Mouse (Mus musculus) midbrain, embryonic 15.5 days (tissue): ENCODE measurements around the gene Zfp536. TPM values are rescaled to one million over a fixed set of nuclear protein-coding genes. Genes with fewer than 3 reads are reported as not detected.
A peak's percentile ranks its signal among the peaks of the same experiment; 100 is the strongest.

Source experiments
- ATAC-seq: fragments of 200-750 bp; cut with Nextera tagmentation; replicated peaks from 2 replicates; pipeline ENCODE4 v1.8.0; 2017; ENCODE audit warnings: moderate TSS enrichment
- H3K27ac ChIP-seq: fragments of 300-500 bp; sonication (generic); 2 replicates; pipeline ENCODE4 v1.5.1; 2015; ENCODE audit warnings: mild to moderate bottlenecking, inconsistent platforms
- H3K27me3 ChIP-seq: fragments of 300-500 bp; sonication (generic); replicated peaks from 2 replicates; pipeline ENCODE4 v1.6.1; 2015; ENCODE audit warnings: inconsistent platforms
- H3K36me3 ChIP-seq: fragments of 300-500 bp; sonication (generic); replicated peaks from 2 replicates; pipeline ENCODE4 v1.6.1; 2015; ENCODE audit warnings: inconsistent platforms
- H3K4me1 ChIP-seq: fragments of 300-500 bp; sonication (generic); 2 replicates; pipeline ENCODE4 v1.6.1; 2015; ENCODE audit warnings: inconsistent platforms
- H3K4me2 ChIP-seq: fragments of 300-500 bp; sonication (generic); 2 replicates; pipeline ENCODE4 v1.6.1; 2015; ENCODE audit warnings: inconsistent platforms, mild to moderate bottlenecking, moderate library complexity
- H3K4me3 ChIP-seq: fragments of 300-500 bp; sonication (generic); 2 replicates; pipeline ENCODE4 v1.5.1; 2015; ENCODE audit warnings: mild to moderate bottlenecking, inconsistent platforms
- H3K9ac ChIP-seq: fragments of 300-500 bp; sonication (generic); 2 replicates; pipeline ENCODE4 v1.6.1; 2015; ENCODE audit warnings: mild to moderate bottlenecking, inconsistent platforms
- H3K9me3 ChIP-seq: fragments of 300-500 bp; sonication (generic); 2 replicates; pipeline ENCODE4 v1.6.1; 2016; ENCODE audit warnings: inconsistent platforms
- WGBS: fragments of 180-500 bp; shearing (Covaris S2); methylation state at CpG from one replicate; pipeline ENCODE4 v1.1.7; 2015; ENCODE audit warnings: mixed read lengths; 5-methylcytosine and 5-hydroxymethylcytosine counted together
- polyA plus RNA-seq: library from polyadenylated mRNA; unstranded; fragments of >200 nt; fragmentation: Nextera tagmentation; extraction: Ambion mirVana; gene quantifications from 2 replicates; pipeline ENCODE4 v1.2.1, GENCODE M21; 2015

Gene Zfp536
- 36.5 and 36.7 TPM in 2 replicates for polyA plus RNA-seq

DNA sequence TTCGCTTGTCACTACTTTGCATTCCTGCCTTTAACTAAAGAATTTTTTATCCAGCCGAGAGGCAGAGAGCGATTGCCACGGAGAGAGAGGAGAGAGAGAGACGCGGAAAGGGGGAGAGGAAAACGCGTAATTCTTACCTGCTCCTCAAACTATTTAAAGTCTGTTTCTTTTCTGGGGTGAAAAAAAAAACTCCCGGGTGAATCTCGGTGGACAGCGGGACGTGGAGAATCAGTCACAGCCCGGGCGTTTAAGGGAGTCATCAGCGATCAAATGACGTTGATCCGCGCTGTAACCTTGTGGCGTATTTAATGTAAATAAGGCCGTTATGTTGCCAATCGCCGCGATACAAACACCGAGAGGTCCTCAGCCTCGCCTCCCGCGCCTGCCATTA lies at the start of gene Zfp536:
TSS of gene Zfp536 (minus strand) at position 330 of the 391 bp plus-strand sequence.
- Histone ChIP-seq H3K27ac (peak within 1 kb of the TSS; percentile 84), H3K9me3 (no peaks in the 10 kb centered on the region), H3K4me1 (peaks cover 31% of the 10 kb centered on the region), H3K36me3 (no peaks in the 10 kb centered on the region), H3K9ac (peak within 1 kb of the TSS; percentile 69), H3K27me3 (no peaks in the 10 kb centered on the region; the same call in 1 of the 2 replicates), H3K4me3 (peak within 1 kb of the TSS; percentile 66), H3K4me2 (peak within 1 kb of the TSS; percentile 96)
- ATAC-seq, result no peak
- WGBS, result under 1% methylated on average over 27 of the region's 27 CpGs

GRCm38 (mm10) chr7:37820670-37821301 lies 47.3 kb upstream of the Zfp536 start:
- 87% methylated on average over 11 of the region's 11 CpGs for WGBS
- no peaks in the 10 kb centered on the region for H3K4me1 ChIP-seq
- H3K9ac ChIP-seq, result no peak overlapping the region
- H3K36me3 ChIP-seq, result no peaks in the 10 kb centered on the region
- no peak overlapping the region for H3K4me2 ChIP-seq
- no peaks in the 10 kb centered on the region for H3K27me3 ChIP-seq
- H3K9me3 ChIP-seq, result no peaks in the 10 kb centered on the region
- H3K27ac ChIP-seq, result no peak overlapping the region
- no peak for ATAC-seq
- no peak overlapping the region for H3K4me3 ChIP-seq

DNA sequence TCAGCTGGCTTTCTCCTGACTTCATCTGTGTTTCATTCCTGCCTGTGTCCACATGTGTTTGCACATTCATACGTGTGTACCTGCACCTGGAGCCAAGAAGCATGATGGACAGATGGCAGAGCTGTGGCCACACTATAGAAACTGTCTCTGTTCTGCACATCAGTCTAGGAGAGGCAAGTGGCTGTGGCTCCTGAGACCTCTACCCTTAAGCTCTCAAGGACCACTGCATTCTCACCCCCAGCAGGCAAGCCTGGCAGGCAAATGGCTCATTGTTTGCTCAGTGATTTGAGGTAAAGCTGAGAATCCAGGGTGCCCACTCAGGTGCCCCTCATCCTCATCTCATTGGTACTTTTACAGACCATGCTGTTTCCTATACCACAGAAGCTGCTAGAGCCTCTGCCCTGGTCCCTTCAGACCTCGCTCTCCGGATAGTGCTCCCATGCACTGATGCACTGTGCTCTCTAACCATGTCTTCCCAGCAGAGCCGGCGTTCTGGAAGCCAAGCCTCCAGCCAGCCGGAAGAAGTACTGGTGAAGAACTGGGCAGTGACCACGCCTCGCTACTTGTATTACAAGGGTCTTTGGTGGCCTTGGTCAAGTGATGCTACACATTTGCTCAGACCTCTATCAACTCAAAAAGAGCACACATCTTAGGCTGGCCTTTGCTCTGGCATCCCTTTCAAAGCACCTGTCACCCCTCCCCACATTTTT lies 45.3 kb upstream of the Zfp536 start:
- H3K4me1 ChIP-seq, result no peaks in the 10 kb centered on the region
- H3K9ac ChIP-seq, result no peak overlapping the region
- 89% methylated on average over 8 of the region's 8 CpGs for WGBS
- no peak overlapping the region for H3K4me3 ChIP-seq
- H3K9me3 ChIP-seq, result no peaks in the 10 kb centered on the region
- ATAC-seq, result no peak
- H3K27me3 ChIP-seq, result no peaks in the 10 kb centered on the region
- no peak overlapping the region for H3K27ac ChIP-seq
- H3K36me3 ChIP-seq, result no peaks in the 10 kb centered on the region
- H3K4me2 ChIP-seq, result no peak overlapping the region

DNA sequence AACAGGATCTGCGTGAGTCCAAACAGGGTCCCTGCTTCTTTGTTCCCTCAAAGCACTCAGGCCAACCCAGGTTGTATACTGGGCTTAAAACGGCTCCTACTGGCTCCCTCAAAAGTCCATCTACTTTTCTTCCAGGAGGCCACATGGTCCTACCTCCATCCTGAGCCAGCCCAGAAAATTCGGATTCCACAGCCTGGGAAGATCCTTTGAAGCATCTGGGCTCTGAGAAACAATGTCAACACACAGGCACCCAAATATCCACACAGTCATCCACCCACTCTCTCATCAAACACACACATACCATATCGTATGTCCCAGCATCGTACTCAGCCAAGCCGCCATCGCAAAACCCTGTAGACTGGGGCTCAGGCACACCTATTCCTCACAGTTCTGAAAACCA lies 43.5 kb upstream of the Zfp536 start:
- Histone ChIP-seq H3K4me1 (no peaks in the 10 kb centered on the region), H3K9ac (no peak overlapping the region), H3K36me3 (no peaks in the 10 kb centered on the region), H3K27ac (no peak overlapping the region), H3K27me3 (no peaks in the 10 kb centered on the region), H3K4me2 (no peak overlapping the region), H3K9me3 (no peaks in the 10 kb centered on the region), H3K4me3 (no peak overlapping the region)
- no peak for ATAC-seq
- WGBS, result 88% methylated on average over 7 of the region's 7 CpGs

GRCm38 (mm10) chr7:37814844-37815406 lies 41.5 kb upstream of the Zfp536 start:
- Histone ChIP-seq H3K27ac (no peak overlapping the region), H3K27me3 (no peaks in the 10 kb centered on the region), H3K36me3 (no peaks in the 10 kb centered on the region), H3K9me3 (no peaks in the 10 kb centered on the region), H3K4me2 (no peak overlapping the region), H3K4me3 (no peak overlapping the region), H3K4me1 (no peaks in the 10 kb centered on the region), H3K9ac (no peak overlapping the region)
- ATAC-seq, result no peak
- WGBS, result 58% methylated on average over 8 of the region's 8 CpGs

GRCm38 (mm10) chr7:37813676-37814075 lies 40.2 kb upstream of the Zfp536 start:
- H3K27me3 ChIP-seq, result no peaks in the 10 kb centered on the region
- H3K27ac ChIP-seq, result no peak overlapping the region
- WGBS, result 79% methylated on average over 10 of the region's 10 CpGs
- H3K4me2 ChIP-seq, result no peak overlapping the region
- ATAC-seq, result no peak
- H3K4me1 ChIP-seq, result no peaks in the 10 kb centered on the region
- H3K36me3 ChIP-seq, result no peaks in the 10 kb centered on the region
- H3K4me3 ChIP-seq, result no peak overlapping the region
- no peaks in the 10 kb centered on the region for H3K9me3 ChIP-seq
- H3K9ac ChIP-seq, result no peak overlapping the region

DNA sequence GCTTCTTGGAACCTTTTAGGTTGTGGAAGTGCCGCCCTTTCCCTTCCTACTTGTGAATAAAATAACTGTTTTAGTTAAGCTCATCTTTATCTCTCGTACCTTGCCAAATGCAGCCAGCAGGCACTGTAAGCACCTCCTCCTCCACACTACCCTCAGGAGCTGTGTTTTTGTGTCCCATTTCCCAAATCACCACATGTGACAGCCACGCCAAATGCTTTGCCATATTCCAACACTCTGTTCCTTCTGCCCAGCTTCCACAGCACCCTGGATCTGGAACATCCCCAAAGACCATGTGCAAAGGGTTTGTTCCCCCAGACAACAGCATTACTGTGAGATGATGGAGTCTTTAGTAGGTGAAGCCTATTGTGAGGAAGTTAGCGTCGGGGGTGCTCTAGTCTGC lies 36.5 kb upstream of the Zfp536 start:
- Histone ChIP-seq H3K27me3 (no peaks in the 10 kb centered on the region), H3K4me3 (no peak overlapping the region), H3K4me2 (no peak overlapping the region), H3K4me1 (no peaks in the 10 kb centered on the region), H3K9me3 (no peaks in the 10 kb centered on the region), H3K36me3 (no peaks in the 10 kb centered on the region), H3K9ac (no peak overlapping the region), H3K27ac (no peak overlapping the region)
- no peak for ATAC-seq
- whole genome bisulfite sequencing, result 92% methylated on average over 5 of the region's 5 CpGs

- Histone ChIP-seq H3K4me2 (no peak overlapping the region), H3K27ac (no peak overlapping the region), H3K4me1 (no peaks in the 10 kb centered on the region), H3K36me3 (no peaks in the 10 kb centered on the region), H3K9me3 (no peaks in the 10 kb centered on the region), H3K27me3 (no peaks in the 10 kb centered on the region), H3K4me3 (no peak overlapping the region), H3K9ac (no peak overlapping the region)
- ATAC-seq, result no peak
- WGBS, result 90% methylated on average over 4 of the region's 4 CpGs
Observed at GRCm38 (mm10) chr7:37809001-37809400, 35.6 kb upstream of the Zfp536 start.

GRCm38 (mm10) chr7:37801160-37801559 lies 27.7 kb upstream of the Zfp536 start:
- Histone ChIP-seq H3K4me1 (no peaks in the 10 kb centered on the region), H3K9ac (no peak overlapping the region)
- 80% methylated on average over 3 of the region's 3 CpGs for WGBS

DNA sequence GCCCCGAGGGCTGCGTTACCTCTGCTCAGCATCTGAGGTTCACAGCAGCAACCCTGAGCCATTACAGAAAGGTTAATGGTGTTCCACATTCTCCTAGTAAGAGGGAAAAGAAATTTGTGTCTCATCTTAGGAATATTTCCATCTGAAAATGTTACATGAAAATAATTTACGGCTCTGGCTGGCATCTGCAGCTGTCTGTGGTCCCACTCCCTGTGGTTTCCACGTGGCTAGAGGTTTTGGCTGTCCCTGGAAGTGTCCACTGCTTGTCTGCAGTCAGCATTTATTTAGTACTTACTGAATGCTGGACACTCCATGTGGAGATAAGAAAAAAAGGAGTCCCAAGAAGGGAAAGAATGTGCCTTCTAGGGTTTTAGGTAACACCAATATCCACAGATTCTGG lies 15.3 kb upstream of the Zfp536 start:
- H3K27ac ChIP-seq, result no peak overlapping the region
- ATAC-seq, result no peak
- WGBS, result 73% methylated on average over 4 of the region's 4 CpGs
- no peak overlapping the region for H3K9ac ChIP-seq
- no peaks in the 10 kb centered on the region for H3K27me3 ChIP-seq
- no peak overlapping the region for H3K4me2 ChIP-seq
- H3K4me1 ChIP-seq, result no peaks in the 10 kb centered on the region
- no peaks in the 10 kb centered on the region for H3K9me3 ChIP-seq
- H3K36me3 ChIP-seq, result no peaks in the 10 kb centered on the region
- no peak overlapping the region for H3K4me3 ChIP-seq

More at GRCm38 (mm10) chr7:37801160-37801559, 27.7 kb upstream of the Zfp536 start:
- Histone ChIP-seq H3K9me3 (no peaks in the 10 kb centered on the region), H3K27ac (no peak overlapping the region), H3K4me2 (no peak overlapping the region), H3K4me3 (no peak overlapping the region), H3K27me3 (no peaks in the 10 kb centered on the region), H3K36me3 (no peaks in the 10 kb centered on the region)
- no peak for ATAC-seq

DNA sequence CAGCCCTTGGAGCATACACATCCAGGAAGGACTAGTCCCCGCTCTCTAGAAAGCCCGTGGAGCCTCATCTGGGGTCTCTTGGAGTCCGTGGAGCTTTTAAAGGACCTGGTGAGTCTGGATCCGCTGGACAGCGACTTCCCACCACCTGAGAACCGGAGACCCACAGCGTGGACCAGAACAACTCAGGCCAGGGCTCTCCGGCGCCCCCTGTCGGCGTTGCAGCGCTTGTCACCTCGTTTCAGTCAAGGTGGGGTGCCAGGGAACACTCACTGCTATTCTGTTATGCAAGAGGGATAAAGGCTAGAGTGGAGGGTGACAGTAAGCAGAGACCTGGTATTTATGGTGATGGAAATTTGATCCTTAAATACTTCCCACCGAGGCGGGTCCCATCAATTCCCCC lies 2.1 kb upstream of the Zfp536 start:
- Histone ChIP-seq H3K36me3 (no peaks in the 10 kb centered on the region), H3K9me3 (no peaks in the 10 kb centered on the region), H3K4me1 (peaks cover 12% of the 10 kb centered on the region), H3K9ac (no peak overlapping the region), H3K27ac (no peak overlapping the region), H3K4me2 (no peak overlapping the region), H3K4me3 (no peak overlapping the region), H3K27me3 (no peaks in the 10 kb centered on the region; the same call in 1 of the 2 replicates)
- 4% methylated on average over 15 of the region's 15 CpGs for WGBS
- ATAC-seq, result no peak

GRCm38 (mm10) chr7:37774463-37774970 lies 1.1 kb upstream of the Zfp536 start:
- 22% methylated on average over 11 of the region's 11 CpGs for WGBS
- no peak for ATAC-seq

More at GRCm38 (mm10) chr7:37774463-37774970, 1.1 kb upstream of the Zfp536 start:
- Histone ChIP-seq H3K36me3 (no peaks in the 10 kb centered on the region), H3K27ac (no peak overlapping the region), H3K4me3 (no peak overlapping the region), H3K4me1 (peaks cover 19% of the 10 kb centered on the region), H3K9ac (no peak overlapping the region), H3K27me3 (no peaks in the 10 kb centered on the region; the same call in 1 of the 2 replicates), H3K4me2 (no peak overlapping the region), H3K9me3 (no peaks in the 10 kb centered on the region)
